Mouse (Mus musculus) midbrain, embryonic 16.5 days (tissue): Measurements from ENCODE around the gene Fgf16. TPM values are rescaled to one million over a fixed set of nuclear protein-coding genes. Genes with fewer than 3 reads are reported as not detected.

Experiments
- polyA plus RNA-seq: library from polyadenylated mRNA; unstranded; fragments of >200 nt; fragmentation: Nextera tagmentation; extraction: Ambion mirVana; gene quantifications from 2 replicates; pipeline ENCODE4 v1.2.1, GENCODE M21; 2015

The Fgf16 gene
- polyA plus RNA-seq, 1 experiment from 2014 or later = not detected

Other genes starting within 250 kb of the Fgf16 start
- 262 and 297 TPM in 2 replicates for gene Atrx, start 165.1 kb downstream of the Fgf16 start, polyA plus RNA-seq
- gene Magt1, start 247.6 kb downstream of the Fgf16 start, polyA plus RNA-seq = 19.0 and 19.9 TPM in 2 replicates